Mouse (Mus musculus) liver, postnatal 0 days (tissue): ENCODE measurements around the gene Dscaml1. TPM values are rescaled to one million over a fixed set of nuclear protein-coding genes. Genes with fewer than 3 reads are reported as not detected.

Experiments
- ATAC-seq: fragments of 200-750 bp; cut with Nextera tagmentation; 2 replicates; pipeline ENCODE4 v1.8.0; 2017; ENCODE audit warnings: mild to moderate bottlenecking, moderate library complexity
- DNase-seq: peaks from one replicate; pipeline ENCODE4 v3.0.0-alpha.2; 2016
- H3K27ac ChIP-seq: fragments of 300-500 bp; sonication (generic); 2 replicates; pipeline ENCODE4 v1.5.1; 2014; ENCODE audit warnings: antibody characterized with exemption, moderate library complexity, mild to moderate bottlenecking, low read depth
- H3K27me3 ChIP-seq: fragments of 300-500 bp; sonication (generic); 2 replicates; pipeline ENCODE4 v1.6.1; 2014; ENCODE audit warnings: low read length, control low read depth, mixed read lengths; ENCODE audit not compliant: insufficient read depth
- H3K36me3 ChIP-seq: fragments of 300-500 bp; sonication (generic); replicated peaks from 2 replicates; pipeline ENCODE4 v1.6.1; 2014; ENCODE audit warnings: mild to moderate bottlenecking, control low read depth, low read length, moderate library complexity, mixed read lengths; ENCODE audit not compliant: insufficient read depth
- H3K4me1 ChIP-seq: fragments of 300-500 bp; sonication (generic); 2 replicates; pipeline ENCODE4 v1.6.1; 2014; ENCODE audit warnings: antibody characterized with exemption, mild to moderate bottlenecking, control low read depth; ENCODE audit not compliant: insufficient read depth
- H3K4me2 ChIP-seq: fragments of 300-500 bp; sonication (generic); 2 replicates; pipeline ENCODE4 v1.6.1; 2014; ENCODE audit warnings: low read depth, mild to moderate bottlenecking, low read length, moderate library complexity, mixed read lengths
- H3K4me3 ChIP-seq: fragments of 300-500 bp; sonication (generic); 2 replicates; pipeline ENCODE4 v1.5.1; 2014; ENCODE audit warnings: low read depth, low read length
- H3K9ac ChIP-seq: fragments of 300-500 bp; sonication (generic); replicated peaks from 2 replicates; pipeline ENCODE4 v1.6.1; 2014; ENCODE audit warnings: mild to moderate bottlenecking, moderate library complexity
- H3K9me3 ChIP-seq: fragments of 300-500 bp; sonication (generic); 2 replicates; pipeline ENCODE4 v1.6.1; 2016; ENCODE audit warnings: mild to moderate bottlenecking, control low read depth, low read length, mixed read lengths
- CTCF ChIP-seq: sonication (generic); IDR thresholded peaks from 2 replicates; pipeline ENCODE4 v1.5.1; 2016; ENCODE audit warnings: antibody characterized with exemption, low read depth
- EP300 ChIP-seq: IDR thresholded peaks from 2 replicates; pipeline ENCODE4 v1.6.1; 2016; ENCODE audit warnings: antibody characterized with exemption, low read depth, mild to moderate bottlenecking
- WGBS: fragments of 180-500 bp; shearing (Covaris S2); extraction: QIAGEN DNeasy Blood & Tissue Kit; methylation state at CpG from one replicate; pipeline ENCODE4 v1.1.7; 2014; ENCODE audit not compliant: insufficient replicate concordance; 5-methylcytosine and 5-hydroxymethylcytosine counted together
- polyA plus RNA-seq: library from polyadenylated mRNA; unstranded; fragments of >200 nt; fragmentation: Nextera tagmentation; extraction: Ambion mirVana; gene quantifications from 2 replicates; pipeline ENCODE4 v1.2.1, GENCODE M21; 2015

Dscaml1 gene
- polyA plus RNA-seq, 1 experiment from 2014 or later: not detected

DNA sequence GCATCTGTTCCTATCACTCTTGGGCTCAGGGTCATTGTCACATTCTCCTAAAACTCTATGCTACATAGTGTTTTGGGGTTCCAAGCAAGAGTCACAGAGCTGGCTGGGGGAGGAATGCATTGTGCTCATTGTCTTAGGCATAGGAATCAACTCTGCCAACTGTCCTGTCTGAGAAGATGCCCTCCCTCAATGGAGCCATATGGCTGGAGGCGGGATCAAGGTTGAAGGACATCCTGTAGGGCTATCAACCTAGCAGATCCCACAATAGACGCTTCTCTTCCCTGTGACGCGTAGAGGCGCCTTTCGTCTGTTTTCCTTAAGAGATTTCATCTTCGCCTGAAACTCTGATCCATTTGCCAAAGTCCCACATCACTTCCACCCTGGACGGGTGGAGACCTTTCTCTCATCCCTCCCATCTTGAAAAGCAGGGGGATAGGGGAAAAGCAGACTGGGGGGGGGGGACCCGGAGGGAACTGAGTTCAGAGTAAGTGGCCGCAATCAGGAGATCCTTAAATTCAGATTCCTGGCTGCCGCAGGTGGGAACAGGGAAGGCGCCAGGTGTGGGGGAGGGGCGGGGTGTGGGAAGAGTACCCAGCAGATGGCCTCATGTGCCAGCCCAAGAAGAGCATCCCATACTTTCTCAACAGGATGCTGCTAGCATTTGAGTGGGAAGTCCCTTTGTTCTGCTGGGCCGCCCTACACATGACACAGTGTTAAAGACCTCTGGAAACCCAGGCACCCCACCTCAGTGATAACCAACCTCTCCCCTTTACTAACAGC lies 113.0 kb downstream of the Dscaml1 start:
- 67% methylated on average over 14 of the region's 14 CpGs for WGBS
- no peaks in the 10 kb centered on the region for H3K9me3 ChIP-seq
- no peaks in the 10 kb centered on the region for H3K36me3 ChIP-seq
- ATAC-seq: no peak
- no peaks in the 10 kb centered on the region for H3K27me3 ChIP-seq
- H3K4me3 ChIP-seq: no peak overlapping the region
- H3K4me1 ChIP-seq: no peaks in the 10 kb centered on the region
- H3K4me2 ChIP-seq: no peak overlapping the region
- H3K9ac ChIP-seq: no peak overlapping the region
- DNase-seq: no peak
- no peak overlapping the region for H3K27ac ChIP-seq
- TF ChIP-seq CTCF (no peak), EP300 (no peak)

DNA sequence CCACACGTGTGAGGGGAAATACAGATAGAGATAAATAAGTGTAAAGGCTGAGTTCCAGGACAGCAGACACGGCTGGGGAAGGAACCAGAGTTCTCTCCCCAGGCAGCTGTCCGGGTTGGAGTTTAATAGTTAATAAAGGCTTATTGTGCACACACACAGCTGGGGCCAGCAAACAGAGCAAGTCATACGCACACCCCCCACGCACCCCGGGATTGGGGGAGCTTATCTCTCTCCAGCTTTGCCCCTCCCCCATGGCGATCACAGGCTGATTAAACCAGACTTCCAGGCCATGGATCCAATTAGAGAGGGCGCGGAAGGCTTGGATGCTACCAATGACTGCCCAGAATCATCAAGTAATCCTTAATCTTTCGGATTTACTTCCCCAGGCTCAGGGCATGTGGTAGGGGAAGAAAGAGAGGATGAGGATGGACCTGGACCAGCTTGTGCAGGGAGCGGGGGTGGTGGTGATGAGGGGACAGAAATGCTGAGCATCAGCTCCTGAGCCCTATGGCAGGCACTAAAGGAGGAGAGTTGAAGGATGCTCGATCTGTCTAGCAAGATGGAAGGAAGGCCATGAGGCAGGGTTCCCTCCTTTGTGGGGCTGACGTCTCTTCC lies 119.7 kb downstream of the Dscaml1 start:
- H3K36me3 ChIP-seq: no peaks in the 10 kb centered on the region
- DNase-seq: no peak
- no peaks in the 10 kb centered on the region for H3K27me3 ChIP-seq
- TF ChIP-seq EP300: no peak
- no peak for TF ChIP-seq CTCF
- ATAC-seq: no peak
- WGBS: 47% methylated on average over 13 of the region's 13 CpGs
- H3K4me2 ChIP-seq: no peak overlapping the region
- no peaks in the 10 kb centered on the region for H3K9me3 ChIP-seq
- H3K27ac ChIP-seq: no peak overlapping the region
- H3K4me3 ChIP-seq: no peak overlapping the region
- no peak overlapping the region for H3K9ac ChIP-seq
- peaks cover 10% of the 10 kb centered on the region; the same call in 1 of the 2 replicates for H3K4me1 ChIP-seq

- peaks cover 10% of the 10 kb centered on the region; the same call in 1 of the 2 replicates for H3K4me1 ChIP-seq
- no peak overlapping the region for H3K4me2 ChIP-seq
- no peak for ATAC-seq
- peak overlapping the region; percentile 44; the same call in 1 of the 2 replicates for H3K27ac ChIP-seq
- H3K36me3 ChIP-seq: no peaks in the 10 kb centered on the region
- H3K9ac ChIP-seq: no peak overlapping the region
- no peaks in the 10 kb centered on the region for H3K9me3 ChIP-seq
- TF ChIP-seq CTCF: no peak
- no peak for TF ChIP-seq EP300
- H3K27me3 ChIP-seq: no peaks in the 10 kb centered on the region
- H3K4me3 ChIP-seq: no peak overlapping the region
- 33% methylated on average over 7 of the region's 7 CpGs for WGBS
- DNase-seq: peak; percentile 17
Observed at GRCm38 (mm10) chr9:45546902-45547578, 120.6 kb downstream of the Dscaml1 start.

DNA sequence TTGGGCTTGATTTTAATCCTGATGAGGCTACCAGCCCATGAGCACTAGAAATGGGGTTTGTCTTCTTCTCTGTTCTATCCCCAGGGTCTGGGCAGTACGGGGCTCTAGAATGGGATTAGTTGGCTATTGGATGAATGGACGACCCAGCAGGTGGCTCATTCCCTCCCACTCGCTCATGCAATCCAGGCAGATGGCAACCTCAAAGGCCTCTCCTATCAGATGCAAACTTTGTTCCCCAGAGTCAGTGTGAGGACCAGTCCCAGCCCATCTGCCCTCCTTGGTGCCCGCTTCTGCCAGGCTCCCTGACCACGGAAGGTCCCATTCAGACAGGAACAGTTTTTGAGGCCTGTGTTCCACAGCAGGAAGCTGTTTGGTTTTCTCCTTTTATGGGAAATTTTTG lies 123.4 kb downstream of the Dscaml1 start:
- TF ChIP-seq EP300: no peak
- TF ChIP-seq CTCF: no peak
- Histone ChIP-seq H3K4me2 (no peak overlapping the region), H3K27me3 (no peaks in the 10 kb centered on the region), H3K9me3 (no peaks in the 10 kb centered on the region), H3K9ac (no peak overlapping the region), H3K27ac (no peak overlapping the region), H3K4me1 (peaks cover 10% of the 10 kb centered on the region; the same call in 1 of the 2 replicates), H3K36me3 (no peaks in the 10 kb centered on the region), H3K4me3 (no peak overlapping the region)
- 56% methylated on average over 5 of the region's 5 CpGs for WGBS
- no peak for ATAC-seq
- no peak for DNase-seq

- TF ChIP-seq CTCF (no peak), EP300 (no peak)
- peaks cover 10% of the 10 kb centered on the region; the same call in 1 of the 2 replicates for H3K4me1 ChIP-seq
- H3K36me3 ChIP-seq: no peaks in the 10 kb centered on the region
- H3K4me3 ChIP-seq: no peak overlapping the region
- H3K9me3 ChIP-seq: no peaks in the 10 kb centered on the region
- 65% methylated on average over 6 of the region's 6 CpGs for WGBS
- H3K27me3 ChIP-seq: no peaks in the 10 kb centered on the region
- DNase-seq (no peak), ATAC-seq (no peak)
- no peak overlapping the region for H3K27ac ChIP-seq
- H3K4me2 ChIP-seq: no peak overlapping the region
- H3K9ac ChIP-seq: no peak overlapping the region
Observed at GRCm38 (mm10) chr9:45550210-45550609, 123.8 kb downstream of the Dscaml1 start.

- Histone ChIP-seq H3K4me2 (no peak overlapping the region), H3K4me3 (no peak overlapping the region), H3K27me3 (no peaks in the 10 kb centered on the region), H3K9ac (no peak overlapping the region), H3K9me3 (no peaks in the 10 kb centered on the region), H3K27ac (no peak overlapping the region), H3K4me1 (peaks cover 10% of the 10 kb centered on the region; the same call in 1 of the 2 replicates), H3K36me3 (no peaks in the 10 kb centered on the region)
- TF ChIP-seq CTCF (no peak), EP300 (no peak)
- ATAC-seq (no peak), DNase-seq (no peak)
- 78% methylated on average over 4 of the region's 4 CpGs for WGBS
Observed at GRCm38 (mm10) chr9:45550662-45551061, 124.2 kb downstream of the Dscaml1 start.
